Mouse (Mus musculus) C2C12 (cell line): ENCODE measurements around the gene Sgsm3. TPM values are rescaled to one million over a fixed set of nuclear protein-coding genes. Genes with fewer than 3 reads are reported as not detected.

ENCODE experiments used
- H3K27me3 ChIP-seq: one replicate; pipeline ENCODE4 v1.6.1; 2011; ENCODE audit not compliant: control insufficient read depth, insufficient read depth, insufficient read length
- H3K36me3 ChIP-seq: one replicate; pipeline ENCODE4 v1.6.1; 2011; ENCODE audit not compliant: control insufficient read depth, insufficient read depth
- H3K4me3 ChIP-seq: one replicate; pipeline ENCODE4 v1.5.1; 2011; ENCODE audit warnings: mild to moderate bottlenecking, control low read depth; ENCODE audit not compliant: poor library complexity, insufficient read depth, severe bottlenecking
- H3K79me2 ChIP-seq: one replicate; pipeline ENCODE4 v1.6.1; 2011; ENCODE audit not compliant: control insufficient read depth, insufficient read depth
- H3K79me3 ChIP-seq: one replicate; pipeline ENCODE4 v1.6.1; 2011; ENCODE audit warnings: low read depth, control low read depth
- H3ac ChIP-seq: one replicate; pipeline ENCODE3; 2011; ENCODE audit warnings: low read depth; ENCODE audit not compliant: control insufficient read depth, insufficient read length
- CEBPB ChIP-seq: IDR thresholded peaks from one replicate; pipeline ENCODE4 v1.6.1; 2011; ENCODE audit warnings: low read depth, mild to moderate bottlenecking, control low read depth, moderate library complexity
- CTCF ChIP-seq: IDR thresholded peaks from one replicate; pipeline ENCODE4 v1.5.1; 2011; ENCODE audit not compliant: control insufficient read depth, insufficient read depth, insufficient read length
- FOSL1 ChIP-seq: IDR thresholded peaks from one replicate; pipeline ENCODE4 v1.8.0; 2011; ENCODE audit warnings: mild to moderate bottlenecking, low read length; ENCODE audit not compliant: poor library complexity, insufficient read depth, severe bottlenecking
- MAX ChIP-seq: IDR thresholded peaks from one replicate; pipeline ENCODE4 v1.6.1; 2011; ENCODE audit warnings: mild to moderate bottlenecking, control low read depth
- MYOD1 ChIP-seq: IDR thresholded peaks from one replicate; pipeline ENCODE4 v1.6.1; 2011; ENCODE audit warnings: low read depth; ENCODE audit not compliant: control insufficient read depth, insufficient read length
- MYOG ChIP-seq: IDR thresholded peaks from one replicate; pipeline ENCODE4 v1.6.1; 2011; ENCODE audit not compliant: control insufficient read depth, insufficient read length; ENCODE audit errors: extremely low read depth
- USF1 ChIP-seq: IDR thresholded peaks from one replicate; pipeline ENCODE4 v1.6.1; 2011; ENCODE audit warnings: low read depth, mild to moderate bottlenecking, control low read depth, moderate library complexity
- polyA plus RNA-seq: library from polyadenylated mRNA; unstranded; fragments of >200 nt; fragmentation: generic; extraction: Trizol; gene quantifications from one replicate; pipeline ENCODE4 v1.2.1, GENCODE M21; 2012; ENCODE audit warnings: missing spikeins

The Sgsm3 gene
- polyA plus RNA-seq, 1 experiment: 27.0 TPM

- TF ChIP-seq MAX: peak; percentile 20
- no peak for TF ChIP-seq FOSL1
- TF ChIP-seq CTCF: peak; percentile 66
- no peak for TF ChIP-seq USF1
- no peaks in the 10 kb centered on the region for H3K27me3 ChIP-seq
Measured at GRCm38 (mm10) chr15:81027378-81028173, 50.0 kb downstream of the Sgsm3 start.

GRCm38 (mm10) chr15:81030891-81031425, 53.4 kb downstream of the Sgsm3 start:
- Histone ChIP-seq H3ac (no peak overlapping the region), H3K36me3 (peaks cover 25% of the 10 kb centered on the region), H3K4me3 (no peak overlapping the region), H3K79me2 (peaks cover 100% of the 10 kb centered on the region), H3K27me3 (no peaks in the 10 kb centered on the region), H3K79me3 (peaks cover 44% of the 10 kb centered on the region)
- no peak for TF ChIP-seq CEBPB
- TF ChIP-seq MAX: no peak
- no peak for TF ChIP-seq CTCF
- no peak for TF ChIP-seq USF1
- TF ChIP-seq MYOG: no peak

More at GRCm38 (mm10) chr15:81027378-81028173, 50.0 kb downstream of the Sgsm3 start:
- no peak overlapping the region for H3K4me3 ChIP-seq
- H3K79me3 ChIP-seq: peaks cover 22% of the 10 kb centered on the region
- peaks cover 68% of the 10 kb centered on the region for H3K79me2 ChIP-seq
- peaks cover 39% of the 10 kb centered on the region for H3K36me3 ChIP-seq
- H3ac ChIP-seq: no peak overlapping the region

- Histone ChIP-seq H3ac (no peak overlapping the region), H3K79me3 (peaks cover 49% of the 10 kb centered on the region), H3K4me3 (no peak overlapping the region), H3K36me3 (peaks cover 29% of the 10 kb centered on the region), H3K79me2 (peaks cover 100% of the 10 kb centered on the region), H3K27me3 (no peaks in the 10 kb centered on the region)
- TF ChIP-seq MYOD1 (no peak), MYOG (no peak), MAX (no peak)
Measured at GRCm38 (mm10) chr15:81031611-81032010, 54.0 kb downstream of the Sgsm3 start.

- H3K4me3 ChIP-seq: no peak overlapping the region
- peaks cover 59% of the 10 kb centered on the region for H3K79me3 ChIP-seq
- H3K27me3 ChIP-seq: no peaks in the 10 kb centered on the region
- peaks cover 34% of the 10 kb centered on the region for H3K36me3 ChIP-seq
- TF ChIP-seq CEBPB (no peak), MAX (no peak), MYOD1 (no peak), USF1 (no peak), MYOG (no peak), CTCF (no peak), FOSL1 (no peak)
- H3ac ChIP-seq: no peak overlapping the region
- H3K79me2 ChIP-seq: peaks cover 100% of the 10 kb centered on the region
Measured at GRCm38 (mm10) chr15:81032941-81033629, 55.5 kb downstream of the Sgsm3 start.

GRCm38 (mm10) chr15:81034119-81034518, 56.6 kb downstream of the Sgsm3 start:
- Histone ChIP-seq H3K36me3 (peaks cover 34% of the 10 kb centered on the region), H3K79me2 (peaks cover 100% of the 10 kb centered on the region), H3K79me3 (peaks cover 66% of the 10 kb centered on the region), H3ac (no peak overlapping the region), H3K4me3 (no peak overlapping the region), H3K27me3 (no peaks in the 10 kb centered on the region)
- TF ChIP-seq CTCF (no peak), MAX (no peak), CEBPB (no peak), MYOG (no peak), USF1 (no peak), FOSL1 (no peak), MYOD1 (no peak)
